Mouse (Mus musculus): ENCODE data around the gene Rprd1b. TPM values are rescaled to one million over a fixed set of nuclear protein-coding genes. Genes with fewer than 3 reads are reported as not detected.

Rprd1b gene
- polyA plus RNA-seq, 1 experiment, result 20.8 TPM

GRCm38 (mm10) chr2:158170394-158170793 is 142.1 kb downstream of the Rprd1b start:
- Histone ChIP-seq H3K4me3 (ENCODE audit: insufficient read depth, low read length) (no peak overlapping the region), H3K27ac (ENCODE audit: insufficient read depth, low read length) (peak overlapping the region; percentile 96; the same call in 1 of the 2 replicates), H3K4me1 (ENCODE audit: control insufficient read depth, insufficient read depth, low read length) (peaks cover 31% of the 10 kb centered on the region)
- TF ChIP-seq POLR2A (IDR thresholded peaks at IDR 0.05; ENCODE audit: low read depth, low read length) (no peak), CTCF (IDR thresholded peaks at IDR 0.05; ENCODE audit: borderline replicate concordance, insufficient read depth, low read length) (no peak)

- Histone ChIP-seq H3K4me1 (ENCODE audit: control insufficient read depth, insufficient read depth, low read length) (peaks cover 16% of the 10 kb centered on the region), H3K27ac (ENCODE audit: insufficient read depth, low read length) (no peak overlapping the region), H3K4me3 (ENCODE audit: insufficient read depth, low read length) (no peak overlapping the region)
- TF ChIP-seq POLR2A (IDR thresholded peaks at IDR 0.05; ENCODE audit: low read depth, low read length) (no peak), CTCF (IDR thresholded peaks at IDR 0.05; ENCODE audit: borderline replicate concordance, insufficient read depth, low read length) (no peak)
These were observed 146.1 kb downstream of the Rprd1b start for GRCm38 (mm10) chr2:158174438-158174837.

GRCm38 (mm10) chr2:158174958-158175357 is 146.7 kb downstream of the Rprd1b start:
- no peak overlapping the region for H3K27ac ChIP-seq (ENCODE audit: insufficient read depth, low read length)
- peaks cover 14% of the 10 kb centered on the region for H3K4me1 ChIP-seq (ENCODE audit: control insufficient read depth, insufficient read depth, low read length)
- TF ChIP-seq POLR2A (IDR thresholded peaks at IDR 0.05; ENCODE audit: low read depth, low read length) (no peak), CTCF (IDR thresholded peaks at IDR 0.05; ENCODE audit: borderline replicate concordance, insufficient read depth, low read length) (no peak)
- H3K4me3 ChIP-seq (ENCODE audit: insufficient read depth, low read length), result no peak overlapping the region

GRCm38 (mm10) chr2:158175433-158175832 is 147.1 kb downstream of the Rprd1b start:
- Histone ChIP-seq H3K4me1 (ENCODE audit: control insufficient read depth, insufficient read depth, low read length) (peaks cover 11% of the 10 kb centered on the region; the same call in 1 of the 2 replicates), H3K27ac (ENCODE audit: insufficient read depth, low read length) (no peak overlapping the region), H3K4me3 (ENCODE audit: insufficient read depth, low read length) (no peak overlapping the region)
- TF ChIP-seq POLR2A (IDR thresholded peaks at IDR 0.05; ENCODE audit: low read depth, low read length) (no peak), CTCF (IDR thresholded peaks at IDR 0.05; ENCODE audit: borderline replicate concordance, insufficient read depth, low read length) (no peak)

- TF ChIP-seq CTCF (IDR thresholded peaks at IDR 0.05; ENCODE audit: borderline replicate concordance, insufficient read depth, low read length) (no peak), POLR2A (IDR thresholded peaks at IDR 0.05; ENCODE audit: low read depth, low read length) (no peak)
- Histone ChIP-seq H3K4me3 (ENCODE audit: insufficient read depth, low read length) (no peak overlapping the region), H3K4me1 (ENCODE audit: control insufficient read depth, insufficient read depth, low read length) (0 out of 2 replicates have a peak, but pooled peaks cover 8% of the 10 kb centered on the region), H3K27ac (ENCODE audit: insufficient read depth, low read length) (no peak overlapping the region)
These were observed 148.5 kb downstream of the Rprd1b start for GRCm38 (mm10) chr2:158176763-158177162.

- Histone ChIP-seq H3K4me3 (ENCODE audit: insufficient read depth, low read length) (no peak overlapping the region), H3K4me1 (ENCODE audit: control insufficient read depth, insufficient read depth, low read length) (0 out of 2 replicates have a peak, but pooled peaks cover 8% of the 10 kb centered on the region), H3K27ac (ENCODE audit: insufficient read depth, low read length) (no peak overlapping the region)
- TF ChIP-seq CTCF (IDR thresholded peaks at IDR 0.05; ENCODE audit: borderline replicate concordance, insufficient read depth, low read length), result no peak
- TF ChIP-seq POLR2A (IDR thresholded peaks at IDR 0.05; ENCODE audit: low read depth, low read length), result no peak
These were observed 149.3 kb downstream of the Rprd1b start for GRCm38 (mm10) chr2:158177574-158177973.

- TF ChIP-seq CTCF (IDR thresholded peaks at IDR 0.05; ENCODE audit: borderline replicate concordance, insufficient read depth, low read length) (no peak), POLR2A (IDR thresholded peaks at IDR 0.05; ENCODE audit: low read depth, low read length) (no peak)
These were observed 149.8 kb downstream of the Rprd1b start for GRCm38 (mm10) chr2:158178139-158178538.

GRCm38 (mm10) chr2:158178696-158179369 is 150.5 kb downstream of the Rprd1b start:
- 0 out of 2 replicates have a peak, but pooled peaks cover 8% of the 10 kb centered on the region for H3K4me1 ChIP-seq (ENCODE audit: control insufficient read depth, insufficient read depth, low read length)
- H3K4me3 ChIP-seq (ENCODE audit: insufficient read depth, low read length), result no peak overlapping the region
- H3K27ac ChIP-seq (ENCODE audit: insufficient read depth, low read length), result no peak overlapping the region
- no peak for TF ChIP-seq CTCF (IDR thresholded peaks at IDR 0.05; ENCODE audit: borderline replicate concordance, insufficient read depth, low read length)
- 0 out of 2 replicates have a peak, but pooled peaks have one; percentile 49 for TF ChIP-seq POLR2A (IDR thresholded peaks at IDR 0.05; ENCODE audit: low read depth, low read length)

More at GRCm38 (mm10) chr2:158178139-158178538, 149.8 kb downstream of the Rprd1b start:
- H3K27ac ChIP-seq (ENCODE audit: insufficient read depth, low read length), result no peak overlapping the region
- no peak overlapping the region for H3K4me3 ChIP-seq (ENCODE audit: insufficient read depth, low read length)
- 0 out of 2 replicates have a peak, but pooled peaks cover 8% of the 10 kb centered on the region for H3K4me1 ChIP-seq (ENCODE audit: control insufficient read depth, insufficient read depth, low read length)

GRCm38 (mm10) chr2:158179370-158180111 is 151.2 kb downstream of the Rprd1b start:
- H3K4me1 ChIP-seq (ENCODE audit: control insufficient read depth, insufficient read depth, low read length), result 0 out of 2 replicates have a peak, but pooled peaks cover 8% of the 10 kb centered on the region
- TF ChIP-seq POLR2A (IDR thresholded peaks at IDR 0.05; ENCODE audit: low read depth, low read length), result no peak
- no peak overlapping the region for H3K27ac ChIP-seq (ENCODE audit: insufficient read depth, low read length)
- H3K4me3 ChIP-seq (ENCODE audit: insufficient read depth, low read length), result no peak overlapping the region

GRCm38 (mm10) chr2:158180797-158181196 is 152.5 kb downstream of the Rprd1b start:
- Histone ChIP-seq H3K27ac (ENCODE audit: insufficient read depth, low read length) (no peak overlapping the region), H3K4me3 (ENCODE audit: insufficient read depth, low read length) (no peak overlapping the region)
- TF ChIP-seq CTCF (IDR thresholded peaks at IDR 0.05; ENCODE audit: borderline replicate concordance, insufficient read depth, low read length), result peak; percentile 74; the same call in 1 of the 2 replicates
- TF ChIP-seq POLR2A (IDR thresholded peaks at IDR 0.05; ENCODE audit: low read depth, low read length), result no peak

More at GRCm38 (mm10) chr2:158180797-158181196, 152.5 kb downstream of the Rprd1b start:
- H3K4me1 ChIP-seq (ENCODE audit: control insufficient read depth, insufficient read depth, low read length), result 0 out of 2 replicates have a peak, but pooled peaks cover 8% of the 10 kb centered on the region

Other genes with a start within 250 kb of the Rprd1b start
- not detected in 2 replicates for gene Vstm2l, start 113.8 kb upstream of the Rprd1b start, polyA plus RNA-seq (2011; ENCODE audit: insufficient read length, low read depth, missing spikeins)
- 18.2 and 20.6 TPM in 2 replicates for gene Tti1, start 64 bp upstream of the Rprd1b start, polyA plus RNA-seq (2011; ENCODE audit: insufficient read length, low read depth, missing spikeins)
- gene Tgm2, start 117.9 kb downstream of the Rprd1b start, polyA plus RNA-seq (2011; ENCODE audit: insufficient read length, low read depth, missing spikeins), result 15.8 and 33.1 TPM in 2 replicates
- gene D630003M21Rik, start 200.7 kb downstream of the Rprd1b start, polyA plus RNA-seq (2011; ENCODE audit: insufficient read length, low read depth, missing spikeins), result 0.17 and 0.61 TPM in 2 replicates
- not detected in 2 replicates for gene Bpi, start 229.6 kb downstream of the Rprd1b start, polyA plus RNA-seq (2011; ENCODE audit: insufficient read length, low read depth, missing spikeins)